Mouse (Mus musculus) heart, adult 9 months (tissue): Measurements from ENCODE around the gene Abcg4.

ENCODE experiments used
- DNase-seq, 2 experiments: peaks; one replicate each; pipeline ENCODE4 v3.0.0; 2022; ENCODE audit warnings: low spot score in 2 of 2

Gene Abcg4

GRCm38 (mm10) chr9:44286256-44286850 lies 2.1 kb downstream of the Abcg4 start:
- no peak for DNase-seq

- no peak for DNase-seq
These were observed 5.2 kb downstream of the Abcg4 start for GRCm38 (mm10) chr9:44283183-44283582.

- no peak for DNase-seq
These were observed 18.4 kb downstream of the Abcg4 start for GRCm38 (mm10) chr9:44269973-44270372.

GRCm38 (mm10) chr9:44269077-44269476 lies 19.3 kb downstream of the Abcg4 start:
- DNase-seq, result peak in 1 of 2 experiments; percentile 28

GRCm38 (mm10) chr9:44268432-44268831 lies 20.0 kb downstream of the Abcg4 start, which contains the start of gene Nlrx1:
Gene Nlrx1, minus strand, starts transcription at chr9:44268599.
- DNase-seq, result peak in 1 of 2 experiments; percentile 11

- DNase-seq, result peak; percentile 84 to 88
These were observed 20.4 kb downstream of the Abcg4 start for GRCm38 (mm10) chr9:44268027-44268360.

- peak; percentile 17 to 38 for DNase-seq
These were observed 20.9 kb downstream of the Abcg4 start for GRCm38 (mm10) chr9:44267319-44268026.

- DNase-seq, result no peak
These were observed 21.8 kb downstream of the Abcg4 start for GRCm38 (mm10) chr9:44266478-44267226.

GRCm38 (mm10) chr9:44261388-44261787 lies 27.0 kb downstream of the Abcg4 start:
- no peak for DNase-seq

- no peak for DNase-seq
These were observed 29.4 kb downstream of the Abcg4 start for GRCm38 (mm10) chr9:44259014-44259413.

GRCm38 (mm10) chr9:44256213-44256612 lies 32.2 kb downstream of the Abcg4 start:
- DNase-seq, result no peak

GRCm38 (mm10) chr9:44255136-44255521 lies 33.3 kb downstream of the Abcg4 start:
- DNase-seq, result no peak

GRCm38 (mm10) chr9:44254508-44255135 lies 33.8 kb downstream of the Abcg4 start:
- DNase-seq, result no peak

- no peak for DNase-seq
These were observed 35.0 kb downstream of the Abcg4 start for GRCm38 (mm10) chr9:44253441-44253840.

- DNase-seq, result no peak
These were observed 37.1 kb downstream of the Abcg4 start, which contains the start of gene Pdzd3 for GRCm38 (mm10) chr9:44251314-44251713. Gene Pdzd3, minus strand, starts transcription at chr9:44251471.

GRCm38 (mm10) chr9:44250445-44250844 lies 38.0 kb downstream of the Abcg4 start:
- no peak for DNase-seq

- DNase-seq, result peak; percentile 35 to 61
These were observed 39.0 kb downstream of the Abcg4 start for GRCm38 (mm10) chr9:44249181-44250146.

GRCm38 (mm10) chr9:44247907-44248306 lies 40.5 kb downstream of the Abcg4 start:
- DNase-seq, result no peak

GRCm38 (mm10) chr9:44243621-44244020 lies 44.8 kb downstream of the Abcg4 start:
- no peak for DNase-seq

GRCm38 (mm10) chr9:44241418-44241817 lies 47.0 kb downstream of the Abcg4 start:
- DNase-seq, result no peak

- DNase-seq, result no peak
These were observed 47.5 kb downstream of the Abcg4 start for GRCm38 (mm10) chr9:44240911-44241310.
